8 mouse cellular contexts compared by ENCODE assay signal in the genomic region with DNA sequence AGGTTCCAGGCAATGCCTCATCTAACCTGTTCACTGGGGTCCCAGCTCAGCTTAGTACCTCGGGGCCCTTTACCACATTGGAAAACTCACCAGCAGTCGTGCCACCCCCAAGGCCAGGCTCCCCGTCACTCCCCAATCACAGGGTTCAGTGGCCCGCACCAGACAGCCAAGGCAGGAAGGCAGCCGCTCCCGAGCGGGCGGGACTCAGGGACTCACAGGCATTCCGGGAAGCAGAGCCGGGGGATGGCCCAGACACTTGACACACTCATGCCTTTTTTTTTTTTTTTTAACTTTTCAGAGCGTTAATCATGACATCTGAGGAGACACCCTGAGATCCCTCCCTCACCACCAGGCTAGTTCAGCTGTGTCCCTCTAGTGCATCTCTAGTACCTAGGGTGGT. TPM values are rescaled to one million over a fixed set of nuclear protein-coding genes. Genes with fewer than 3 reads are reported as not detected.
DNase-seq lines count a peak whose midpoint lies in the region; ATAC-seq and TF ChIP-seq lines count a peak whose summit lies in the region.

No protein-coding gene starts in this region.

- ATAC-seq in hindbrain, embryonic 12.5 days (ENCODE audit: low FRiP score), result no peak
- ATAC-seq in hindbrain, embryonic 11.5 days (ENCODE audit: low FRiP score), result no peak
- ATAC-seq in embryonic facial prominence, embryonic 13.5 days (ENCODE audit: insufficient number of reproducible peaks, insufficient read depth, low FRiP score, low TSS enrichment, low read depth), result no peak
- no peak for ATAC-seq in lung, embryonic 16.5 days (ENCODE audit: low read depth)

- WGBS in hindbrain, embryonic 12.5 days, result 68% methylated on average over 11 of the region's 11 CpGs
- 64% methylated on average over 11 of the region's 11 CpGs for whole genome bisulfite sequencing in hindbrain, embryonic 11.5 days
- WGBS in embryonic facial prominence, embryonic 13.5 days, result 48% methylated on average over 11 of the region's 11 CpGs
- WGBS in lung, embryonic 16.5 days, result 28% methylated on average over 11 of the region's 11 CpGs
- 61% methylated on average over 11 of the region's 11 CpGs for WGBS in cerebellum, adult 2 months

- H3K9ac ChIP-seq in hindbrain, embryonic 12.5 days, result no peak overlapping the region
- H3K9ac ChIP-seq in hindbrain, embryonic 11.5 days (ENCODE audit: low read depth, low read length), result no peak overlapping the region
- H3K9ac ChIP-seq in embryonic facial prominence, embryonic 13.5 days, result peak overlapping the region; percentile 17; the same call in 1 of the 2 replicates
- peak overlapping the region; percentile 95 for H3K9ac ChIP-seq in lung, embryonic 16.5 days (ENCODE audit: low read length)

- no peaks in the 10 kb centered on the region for H3K27me3 ChIP-seq in hindbrain, embryonic 12.5 days
- H3K27me3 ChIP-seq in hindbrain, embryonic 11.5 days (ENCODE audit: control insufficient read depth, insufficient read depth, low read length), result no peaks in the 10 kb centered on the region
- H3K27me3 ChIP-seq in embryonic facial prominence, embryonic 13.5 days, result no peaks in the 10 kb centered on the region
- H3K27me3 ChIP-seq in lung, embryonic 16.5 days (ENCODE audit: control insufficient read depth, insufficient read depth, low read depth, low read length), result no peaks in the 10 kb centered on the region
- H3K27me3 ChIP-seq in cerebellum, adult 2 months (ENCODE audit: control insufficient read depth, insufficient read depth, low read length), result no peaks in the 10 kb centered on the region

- DNase-seq in hindbrain, embryonic 11.5 days (ENCODE audit: low spot score), result no peak
- DNase-seq in kidney, adult 18-20 months, result peak; percentile 51
- DNase-seq in cerebellum, adult 2 months, result no peak
- no peak for DNase-seq in layer of hippocampus, adult 11-12 months (ENCODE audit: low spot score)
- DNase-seq in layer of hippocampus, adult 9-11 months, result no peak

- H3K27ac ChIP-seq in hindbrain, embryonic 12.5 days, result no peak overlapping the region
- no peak overlapping the region for H3K27ac ChIP-seq in hindbrain, embryonic 11.5 days (ENCODE audit: low read depth, low read length)
- 0 out of 2 replicates have a peak overlapping the region, but pooled peaks have one; percentile 12 for H3K27ac ChIP-seq in embryonic facial prominence, embryonic 13.5 days
- H3K27ac ChIP-seq in lung, embryonic 16.5 days (ENCODE audit: low read length), result no peak overlapping the region
- no peak overlapping the region for H3K27ac ChIP-seq in cerebellum, adult 2 months (ENCODE audit: insufficient read depth, low read length)

- no peaks in the 10 kb centered on the region; the same call in 1 of the 2 replicates for H3K36me3 ChIP-seq in hindbrain, embryonic 12.5 days
- no peaks in the 10 kb centered on the region for H3K36me3 ChIP-seq in hindbrain, embryonic 11.5 days (ENCODE audit: control insufficient read depth, insufficient read depth, low read length)
- no peaks in the 10 kb centered on the region for H3K36me3 ChIP-seq in embryonic facial prominence, embryonic 13.5 days
- H3K36me3 ChIP-seq in lung, embryonic 16.5 days (ENCODE audit: control insufficient read depth, insufficient read depth, low read length), result no peaks in the 10 kb centered on the region

- no peak for TF ChIP-seq POLR2A in cerebellum, adult 2 months (IDR thresholded peaks at IDR 0.05; ENCODE audit: borderline replicate concordance, insufficient read depth, low read length)

- H3K4me2 ChIP-seq in hindbrain, embryonic 12.5 days (replicated peaks), result peak overlapping the region; percentile 95
- H3K4me2 ChIP-seq in hindbrain, embryonic 11.5 days (replicated peaks; ENCODE audit: low read depth, low read length), result no peak overlapping the region
- H3K4me2 ChIP-seq in embryonic facial prominence, embryonic 13.5 days, result peak overlapping the region; percentile 89
- H3K4me2 ChIP-seq in lung, embryonic 16.5 days (ENCODE audit: low read depth, low read length), result peak overlapping the region; percentile 75

- no peaks in the 10 kb centered on the region for H3K9me3 ChIP-seq in hindbrain, embryonic 12.5 days (replicated peaks)
- H3K9me3 ChIP-seq in hindbrain, embryonic 11.5 days (ENCODE audit: control insufficient read depth, low read length), result no peaks in the 10 kb centered on the region
- H3K9me3 ChIP-seq in embryonic facial prominence, embryonic 13.5 days, result no peaks in the 10 kb centered on the region
- H3K9me3 ChIP-seq in lung, embryonic 16.5 days (ENCODE audit: control insufficient read depth, low read length), result no peaks in the 10 kb centered on the region

- no peak overlapping the region for H3K4me3 ChIP-seq in hindbrain, embryonic 12.5 days
- no peak overlapping the region for H3K4me3 ChIP-seq in hindbrain, embryonic 11.5 days (ENCODE audit: low read depth, low read length)
- peak overlapping the region; percentile 94; the same call in 1 of the 2 replicates for H3K4me3 ChIP-seq in embryonic facial prominence, embryonic 13.5 days
- H3K4me3 ChIP-seq in lung, embryonic 16.5 days (ENCODE audit: low read length), result peak overlapping the region; percentile 91
- no peak overlapping the region for H3K4me3 ChIP-seq in cerebellum, adult 2 months (replicated peaks; ENCODE audit: insufficient read depth, low read depth, low read length)

- TF ChIP-seq CTCF in cerebellum, adult 2 months (IDR thresholded peaks at IDR 0.05; ENCODE audit: borderline replicate concordance, insufficient read depth, low read depth, low read length), result no peak

- H3K4me1 ChIP-seq in hindbrain, embryonic 12.5 days, result peaks cover 28% of the 10 kb centered on the region
- H3K4me1 ChIP-seq in hindbrain, embryonic 11.5 days (replicated peaks; ENCODE audit: control insufficient read depth, insufficient read depth, low read length), result no peaks in the 10 kb centered on the region; the same call in 1 of the 2 replicates
- peaks cover 50% of the 10 kb centered on the region for H3K4me1 ChIP-seq in embryonic facial prominence, embryonic 13.5 days
- H3K4me1 ChIP-seq in lung, embryonic 16.5 days (replicated peaks; ENCODE audit: control insufficient read depth, insufficient read depth, low read length), result peaks cover 49% of the 10 kb centered on the region
- H3K4me1 ChIP-seq in cerebellum, adult 2 months (ENCODE audit: control insufficient read depth, insufficient read depth, low read length), result peaks cover 13% of the 10 kb centered on the region

RNA-seq across cellular contexts. Expression of a gene that starts 4.4 kb away (rescaled TPM):
- 15.1 TPM in 2 replicates for polyA plus RNA-seq in hindbrain, embryonic 12.5 days (2016; fragmentation: Nextera tagmentation; extraction: Ambion mirVana)
- polyA plus RNA-seq in hindbrain, embryonic 11.5 days (2014; fragmentation: Nextera tagmentation; extraction: Ambion mirVana), result 8.0 and 9.5 TPM in 2 replicates
- 15.8 and 16.1 TPM in 2 replicates for polyA plus RNA-seq in embryonic facial prominence, embryonic 13.5 days (2015; fragmentation: Nextera tagmentation; extraction: Ambion mirVana)
- 18.7 and 19.1 TPM in 2 replicates for polyA plus RNA-seq in lung, embryonic 16.5 days (2015; fragmentation: Nextera tagmentation; extraction: Ambion mirVana)
- polyA plus RNA-seq in cerebellum, adult 2 months (2012; rRNA removed), result 25.4 and 28.9 TPM in 2 replicates

RNA-seq across cellular contexts. Expression of a gene that starts 14.6 kb away (rescaled TPM):
- 13.1 and 16.1 TPM in 2 replicates for polyA plus RNA-seq in hindbrain, embryonic 12.5 days (2016; fragmentation: Nextera tagmentation; extraction: Ambion mirVana)
- polyA plus RNA-seq in hindbrain, embryonic 11.5 days (2014; fragmentation: Nextera tagmentation; extraction: Ambion mirVana), result 21.3 and 26.8 TPM in 2 replicates
- 18.5 and 19.0 TPM in 2 replicates for polyA plus RNA-seq in embryonic facial prominence, embryonic 13.5 days (2015; fragmentation: Nextera tagmentation; extraction: Ambion mirVana)
- 18.6 and 23.3 TPM in 2 replicates for polyA plus RNA-seq in lung, embryonic 16.5 days (2015; fragmentation: Nextera tagmentation; extraction: Ambion mirVana)
- polyA plus RNA-seq in cerebellum, adult 2 months (2012; rRNA removed), result 110 and 112 TPM in 2 replicates

RNA-seq across cellular contexts. Expression of a gene that starts 37.5 kb away (rescaled TPM):
- 351 and 385 TPM in 2 replicates for polyA plus RNA-seq in hindbrain, embryonic 12.5 days (2016; fragmentation: Nextera tagmentation; extraction: Ambion mirVana)
- 364 and 371 TPM in 2 replicates for polyA plus RNA-seq in hindbrain, embryonic 11.5 days (2014; fragmentation: Nextera tagmentation; extraction: Ambion mirVana)
- polyA plus RNA-seq in embryonic facial prominence, embryonic 13.5 days (2015; fragmentation: Nextera tagmentation; extraction: Ambion mirVana), result 491 and 513 TPM in 2 replicates
- polyA plus RNA-seq in lung, embryonic 16.5 days (2015; fragmentation: Nextera tagmentation; extraction: Ambion mirVana), result 534 and 552 TPM in 2 replicates
- 736 and 758 TPM in 2 replicates for polyA plus RNA-seq in cerebellum, adult 2 months (2012; rRNA removed)

RNA-seq across cellular contexts. Expression of a gene that starts 39.7 kb away (rescaled TPM):
- 18.4 and 22.3 TPM in 2 replicates for polyA plus RNA-seq in hindbrain, embryonic 12.5 days (2016; fragmentation: Nextera tagmentation; extraction: Ambion mirVana)
- polyA plus RNA-seq in hindbrain, embryonic 11.5 days (2014; fragmentation: Nextera tagmentation; extraction: Ambion mirVana), result 15.1 and 16.7 TPM in 2 replicates
- 6.8 and 9.8 TPM in 2 replicates for polyA plus RNA-seq in embryonic facial prominence, embryonic 13.5 days (2015; fragmentation: Nextera tagmentation; extraction: Ambion mirVana)
- polyA plus RNA-seq in lung, embryonic 16.5 days (2015; fragmentation: Nextera tagmentation; extraction: Ambion mirVana), result 3.9 and 5.6 TPM in 2 replicates
- 147 and 151 TPM in 2 replicates for polyA plus RNA-seq in cerebellum, adult 2 months (2012; rRNA removed)

RNA-seq across cellular contexts. Expression of a gene that starts 47.1 kb away (rescaled TPM):
- polyA plus RNA-seq in hindbrain, embryonic 12.5 days (2016; fragmentation: Nextera tagmentation; extraction: Ambion mirVana), result 42.1 and 54.5 TPM in 2 replicates
- polyA plus RNA-seq in hindbrain, embryonic 11.5 days (2014; fragmentation: Nextera tagmentation; extraction: Ambion mirVana), result 66.7 and 67.1 TPM in 2 replicates
- 21.2 and 25.7 TPM in 2 replicates for polyA plus RNA-seq in embryonic facial prominence, embryonic 13.5 days (2015; fragmentation: Nextera tagmentation; extraction: Ambion mirVana)
- polyA plus RNA-seq in lung, embryonic 16.5 days (2015; fragmentation: Nextera tagmentation; extraction: Ambion mirVana), result 11.8 and 12.9 TPM in 2 replicates
- 26.1 and 26.5 TPM in 2 replicates for polyA plus RNA-seq in cerebellum, adult 2 months (2012; rRNA removed)

Comparison
In these comparisons a context has a peak if more than half of its experiments do, and no peak if none do; other contexts are left out.
1. H3K4me3 ChIP-seq: peak in embryonic facial prominence, embryonic 13.5 days (single experiment) and lung, embryonic 16.5 days (single experiment); none in hindbrain, embryonic 12.5 days (single experiment), hindbrain, embryonic 11.5 days (single experiment) and cerebellum, adult 2 months (single experiment).
2. H3K9ac ChIP-seq: peak in embryonic facial prominence, embryonic 13.5 days (single experiment) and lung, embryonic 16.5 days (single experiment); none in hindbrain, embryonic 12.5 days (single experiment) and hindbrain, embryonic 11.5 days (single experiment).